Mouse (Mus musculus): ENCODE data around the gene Pip5k1a. TPM values are rescaled to one million over a fixed set of nuclear protein-coding genes. Genes with fewer than 3 reads are reported as not detected.
A peak's percentile ranks its signal among the peaks of the same experiment; 100 is the strongest.

The Pip5k1a gene
- 20.4 and 20.6 TPM in 2 replicates for polyA plus RNA-seq (2015; fragmentation: Nextera tagmentation; extraction: Ambion mirVana)

GRCm38 (mm10) chr3:95106338-95107117, at the start of gene Pip5k1a:
Gene Pip5k1a, minus strand, starts transcription at chr3:95106930.
- Histone ChIP-seq H3K4me3 (peak within 1 kb of the TSS; percentile 100), H3K27ac (peak within 1 kb of the TSS; percentile 82), H3K9me3 (replicated peaks) (no peaks in the 10 kb centered on the region), H3K9ac (peak within 1 kb of the TSS; percentile 94), H3K4me2 (peak within 1 kb of the TSS; percentile 85), H3K27me3 (no peaks in the 10 kb centered on the region), H3K36me3 (ENCODE audit: poor library complexity, severe bottlenecking) (0 out of 2 replicates have a peak, but pooled peaks cover 7% of the 10 kb centered on the region), H3K4me1 (peaks cover 17% of the 10 kb centered on the region)
- peak; percentile 92 for ATAC-seq
- under 1% methylated on average over 51 of the region's 51 CpGs for WGBS

GRCm38 (mm10) chr3:95153874-95154273, 47.1 kb upstream of the Pip5k1a start:
- Histone ChIP-seq H3K4me2 (no peak overlapping the region), H3K36me3 (ENCODE audit: poor library complexity, severe bottlenecking) (no peaks in the 10 kb centered on the region), H3K9ac (no peak overlapping the region), H3K4me3 (no peak overlapping the region), H3K27me3 (peaks cover 10% of the 10 kb centered on the region; the same call in 1 of the 2 replicates), H3K9me3 (replicated peaks) (no peaks in the 10 kb centered on the region), H3K27ac (no peak overlapping the region), H3K4me1 (no peaks in the 10 kb centered on the region)
- WGBS, result 57% methylated on average over 4 of the region's 4 CpGs
- ATAC-seq, result no peak

- 65% methylated on average over 3 of the region's 3 CpGs for WGBS
- no peak overlapping the region for H3K4me3 ChIP-seq
- H3K9ac ChIP-seq, result no peak overlapping the region
- peaks cover 9% of the 10 kb centered on the region; the same call in 1 of the 2 replicates for H3K27me3 ChIP-seq
- no peaks in the 10 kb centered on the region for H3K9me3 ChIP-seq (replicated peaks)
- H3K4me1 ChIP-seq, result no peaks in the 10 kb centered on the region
- no peak for ATAC-seq
- no peak overlapping the region for H3K4me2 ChIP-seq
- H3K36me3 ChIP-seq (ENCODE audit: poor library complexity, severe bottlenecking), result no peaks in the 10 kb centered on the region
- H3K27ac ChIP-seq, result no peak overlapping the region
Observed at GRCm38 (mm10) chr3:95147924-95148323, 41.2 kb upstream of the Pip5k1a start.

- no peaks in the 10 kb centered on the region for H3K27me3 ChIP-seq
- ATAC-seq, result peak; percentile 79
- H3K27ac ChIP-seq, result no peak overlapping the region
- no peaks in the 10 kb centered on the region for H3K9me3 ChIP-seq (replicated peaks)
- WGBS, result 8% methylated on average over 5 of the region's 5 CpGs
- H3K4me2 ChIP-seq, result no peak overlapping the region
- no peak overlapping the region for H3K9ac ChIP-seq
- no peak overlapping the region for H3K4me3 ChIP-seq
- H3K36me3 ChIP-seq (ENCODE audit: poor library complexity, severe bottlenecking), result peaks cover 18% of the 10 kb centered on the region
- no peaks in the 10 kb centered on the region for H3K4me1 ChIP-seq
Observed at GRCm38 (mm10) chr3:95142617-95143011, 35.9 kb upstream of the Pip5k1a start.

- H3K4me2 ChIP-seq, result no peak within 1 kb of the TSS
- H3K4me1 ChIP-seq, result no peaks in the 10 kb centered on the region
- peak; percentile 42; the same call in 1 of the 2 replicates for ATAC-seq
- 82% methylated on average over 10 of the region's 10 CpGs for WGBS
- no peaks in the 10 kb centered on the region for H3K27me3 ChIP-seq
- H3K4me3 ChIP-seq, result no peak within 1 kb of the TSS
- H3K9ac ChIP-seq, result no peak within 1 kb of the TSS
- no peaks in the 10 kb centered on the region for H3K9me3 ChIP-seq (replicated peaks)
- H3K27ac ChIP-seq, result no peak within 1 kb of the TSS
- H3K36me3 ChIP-seq (ENCODE audit: poor library complexity, severe bottlenecking), result peaks cover 18% of the 10 kb centered on the region
Observed at GRCm38 (mm10) chr3:95141952-95142616, 35.4 kb upstream of the Pip5k1a start, which contains the start of gene Tnfaip8l2. Gene Tnfaip8l2, minus strand, starts transcription at chr3:95142360.

- H3K4me3 ChIP-seq, result no peak overlapping the region
- ATAC-seq, result no peak
- 90% methylated on average over 9 of the region's 9 CpGs for WGBS
- no peaks in the 10 kb centered on the region for H3K9me3 ChIP-seq (replicated peaks)
- no peak overlapping the region for H3K4me2 ChIP-seq
- H3K9ac ChIP-seq, result no peak overlapping the region
- H3K4me1 ChIP-seq, result no peaks in the 10 kb centered on the region; the same call in 1 of the 2 replicates
- no peak overlapping the region for H3K27ac ChIP-seq
- H3K36me3 ChIP-seq (ENCODE audit: poor library complexity, severe bottlenecking), result peaks cover 18% of the 10 kb centered on the region
- H3K27me3 ChIP-seq, result no peaks in the 10 kb centered on the region
Observed at GRCm38 (mm10) chr3:95141474-95141873, 34.7 kb upstream of the Pip5k1a start.

- 89% methylated on average over 6 of the region's 6 CpGs for WGBS
- Histone ChIP-seq H3K36me3 (ENCODE audit: poor library complexity, severe bottlenecking) (peaks cover 18% of the 10 kb centered on the region), H3K27me3 (no peaks in the 10 kb centered on the region), H3K4me1 (peaks cover 5% of the 10 kb centered on the region; the same call in 1 of the 2 replicates), H3K9ac (no peak overlapping the region), H3K4me3 (no peak overlapping the region), H3K27ac (no peak overlapping the region), H3K4me2 (no peak overlapping the region), H3K9me3 (replicated peaks) (no peaks in the 10 kb centered on the region)
- ATAC-seq, result no peak
Observed at GRCm38 (mm10) chr3:95140795-95141194, 34.1 kb upstream of the Pip5k1a start.

GRCm38 (mm10) chr3:95140289-95140595, 33.5 kb upstream of the Pip5k1a start:
- H3K9ac ChIP-seq, result no peak overlapping the region
- WGBS, result 63% methylated on average over 18 of the region's 18 CpGs
- H3K27me3 ChIP-seq, result no peaks in the 10 kb centered on the region
- no peak overlapping the region for H3K4me2 ChIP-seq
- H3K9me3 ChIP-seq (replicated peaks), result no peaks in the 10 kb centered on the region
- no peak for ATAC-seq
- peaks cover 11% of the 10 kb centered on the region for H3K4me1 ChIP-seq
- peaks cover 18% of the 10 kb centered on the region for H3K36me3 ChIP-seq (ENCODE audit: poor library complexity, severe bottlenecking)
- H3K27ac ChIP-seq, result no peak overlapping the region
- H3K4me3 ChIP-seq, result no peak overlapping the region

GRCm38 (mm10) chr3:95139586-95140288, 33.0 kb upstream of the Pip5k1a start:
- peaks cover 18% of the 10 kb centered on the region for H3K36me3 ChIP-seq (ENCODE audit: poor library complexity, severe bottlenecking)
- ATAC-seq, result no peak
- H3K27ac ChIP-seq, result no peak overlapping the region
- H3K4me2 ChIP-seq, result no peak overlapping the region
- H3K4me3 ChIP-seq, result no peak overlapping the region
- no peaks in the 10 kb centered on the region for H3K9me3 ChIP-seq (replicated peaks)
- 74% methylated on average over 25 of the region's 25 CpGs for WGBS
- H3K27me3 ChIP-seq, result no peaks in the 10 kb centered on the region
- peaks cover 16% of the 10 kb centered on the region for H3K4me1 ChIP-seq
- H3K9ac ChIP-seq, result no peak overlapping the region

GRCm38 (mm10) chr3:95136336-95136735, 29.6 kb upstream of the Pip5k1a start:
- no peak for ATAC-seq
- no peak overlapping the region for H3K4me3 ChIP-seq
- H3K9ac ChIP-seq, result no peak overlapping the region
- no peaks in the 10 kb centered on the region for H3K9me3 ChIP-seq (replicated peaks)
- no peak overlapping the region for H3K27ac ChIP-seq
- 95% methylated on average over 3 of the region's 3 CpGs for WGBS
- H3K27me3 ChIP-seq, result no peaks in the 10 kb centered on the region
- H3K36me3 ChIP-seq (ENCODE audit: poor library complexity, severe bottlenecking), result peaks cover 22% of the 10 kb centered on the region
- peaks cover 24% of the 10 kb centered on the region for H3K4me1 ChIP-seq
- no peak overlapping the region for H3K4me2 ChIP-seq

GRCm38 (mm10) chr3:95135433-95136052, 28.8 kb upstream of the Pip5k1a start:
- no peak for ATAC-seq
- no peaks in the 10 kb centered on the region for H3K27me3 ChIP-seq
- no peaks in the 10 kb centered on the region for H3K9me3 ChIP-seq (replicated peaks)
- H3K4me1 ChIP-seq, result peaks cover 24% of the 10 kb centered on the region
- peak overlapping the region; percentile 60 for H3K4me2 ChIP-seq
- WGBS, result 91% methylated on average over 7 of the region's 7 CpGs
- peaks cover 26% of the 10 kb centered on the region for H3K36me3 ChIP-seq (ENCODE audit: poor library complexity, severe bottlenecking)
- H3K9ac ChIP-seq, result no peak overlapping the region
- no peak overlapping the region for H3K27ac ChIP-seq
- H3K4me3 ChIP-seq, result peak overlapping the region; percentile 34

Measured in forebrain, embryonic 13.5 days (tissue).